Mouse (Mus musculus) E14TG2a.4 (cell line): ENCODE data around the gene Tnrc6b.
A peak's percentile ranks its signal among the peaks of the same experiment; 100 is the strongest.

ENCODE experiments used
- H3K27me3 ChIP-seq: 2 replicates; pipeline ENCODE4 v1.6.1; 2014; ENCODE audit warnings: low read length, control low read depth; ENCODE audit not compliant: insufficient read depth
- H3K36me3 ChIP-seq: 2 replicates; pipeline ENCODE4 v1.6.1; 2014; ENCODE audit warnings: low read length, control low read depth; ENCODE audit not compliant: insufficient read depth
- H3K4me1 ChIP-seq: replicated peaks from 2 replicates; pipeline ENCODE4 v1.6.1; 2014; ENCODE audit warnings: low read depth, low read length, control low read depth
- H3K4me3 ChIP-seq: replicated peaks from 2 replicates; pipeline ENCODE4 v1.5.1; 2014; ENCODE audit warnings: mild to moderate bottlenecking, low read length
- H3K9me3 ChIP-seq: 2 replicates; pipeline ENCODE4 v1.6.1; 2014; ENCODE audit warnings: low read length, control low read depth
- CTCF ChIP-seq: conservative IDR thresholded peaks from 2 replicates; pipeline ENCODE4 v1.5.1; 2014; ENCODE audit warnings: low read length
- NANOG ChIP-seq: IDR thresholded peaks from 2 replicates; pipeline ENCODE4 v1.6.1; 2014; ENCODE audit warnings: borderline replicate concordance, low read length, mixed read lengths
- POU5F1 ChIP-seq: IDR thresholded peaks from 2 replicates; pipeline ENCODE4 v1.6.1; 2014; ENCODE audit warnings: low read length, borderline replicate concordance

Tnrc6b gene

DNA sequence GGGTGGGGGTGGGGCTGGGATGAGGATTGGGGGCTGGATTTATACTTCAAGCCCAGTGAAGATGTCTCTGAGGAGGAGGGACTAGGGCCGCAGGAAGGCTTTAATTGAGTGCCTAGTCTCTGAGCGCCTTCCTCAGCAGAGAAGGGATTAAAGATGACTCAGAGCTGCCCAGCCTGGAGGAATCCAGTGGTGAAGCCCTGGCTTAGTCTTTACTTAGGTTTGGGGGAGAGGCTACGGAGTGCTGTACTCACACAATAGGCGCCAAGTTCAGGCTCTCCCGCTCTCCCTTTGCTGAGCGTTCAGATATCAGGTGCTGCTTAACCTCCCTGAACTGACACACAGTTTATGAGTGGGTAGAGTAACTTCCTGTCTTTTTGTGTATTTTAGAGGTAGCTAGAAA, 86.6 kb downstream of the Tnrc6b start:
- Histone ChIP-seq H3K4me3 (peak overlapping the region; percentile 80), H3K27me3 (no peaks in the 10 kb centered on the region), H3K9me3 (no peaks in the 10 kb centered on the region), H3K36me3 (no peaks in the 10 kb centered on the region), H3K4me1 (peaks cover 41% of the 10 kb centered on the region)
- TF ChIP-seq POU5F1 (no peak), CTCF (no peak), NANOG (no peak)

GRCm38 (mm10) chr15:80798367-80799073, 87.4 kb downstream of the Tnrc6b start:
- Histone ChIP-seq H3K4me3 (peak overlapping the region; percentile 80), H3K36me3 (no peaks in the 10 kb centered on the region), H3K4me1 (peaks cover 41% of the 10 kb centered on the region), H3K9me3 (no peaks in the 10 kb centered on the region), H3K27me3 (no peaks in the 10 kb centered on the region)
- TF ChIP-seq NANOG (no peak), CTCF (no peak), POU5F1 (no peak)

GRCm38 (mm10) chr15:80799074-80799633, 88.0 kb downstream of the Tnrc6b start:
- peak overlapping the region; percentile 80 for H3K4me3 ChIP-seq
- TF ChIP-seq POU5F1 (no peak), CTCF (no peak), NANOG (no peak)

GRCm38 (mm10) chr15:80799634-80800137, 88.6 kb downstream of the Tnrc6b start:
- H3K4me3 ChIP-seq: peak overlapping the region; percentile 80
- H3K9me3 ChIP-seq: no peaks in the 10 kb centered on the region
- no peaks in the 10 kb centered on the region for H3K27me3 ChIP-seq
- H3K36me3 ChIP-seq: no peaks in the 10 kb centered on the region
- TF ChIP-seq POU5F1 (no peak), NANOG (no peak), CTCF (no peak)
- H3K4me1 ChIP-seq: peaks cover 45% of the 10 kb centered on the region

More at GRCm38 (mm10) chr15:80799074-80799633, 88.0 kb downstream of the Tnrc6b start:
- no peaks in the 10 kb centered on the region for H3K27me3 ChIP-seq
- peaks cover 41% of the 10 kb centered on the region for H3K4me1 ChIP-seq
- H3K36me3 ChIP-seq: no peaks in the 10 kb centered on the region
- H3K9me3 ChIP-seq: no peaks in the 10 kb centered on the region

GRCm38 (mm10) chr15:80800201-80800600, 89.1 kb downstream of the Tnrc6b start:
- H3K4me3 ChIP-seq: no peak overlapping the region
- no peaks in the 10 kb centered on the region for H3K36me3 ChIP-seq
- no peaks in the 10 kb centered on the region for H3K9me3 ChIP-seq
- TF ChIP-seq NANOG (no peak), POU5F1 (no peak), CTCF (no peak)
- H3K4me1 ChIP-seq: peaks cover 48% of the 10 kb centered on the region
- H3K27me3 ChIP-seq: no peaks in the 10 kb centered on the region

GRCm38 (mm10) chr15:80800765-80801164, 89.7 kb downstream of the Tnrc6b start:
- no peak overlapping the region for H3K4me3 ChIP-seq
- no peak for TF ChIP-seq POU5F1
- no peak for TF ChIP-seq CTCF
- no peak for TF ChIP-seq NANOG
- no peaks in the 10 kb centered on the region for H3K36me3 ChIP-seq
- no peaks in the 10 kb centered on the region for H3K9me3 ChIP-seq
- H3K27me3 ChIP-seq: no peaks in the 10 kb centered on the region
- peaks cover 48% of the 10 kb centered on the region for H3K4me1 ChIP-seq

DNA sequence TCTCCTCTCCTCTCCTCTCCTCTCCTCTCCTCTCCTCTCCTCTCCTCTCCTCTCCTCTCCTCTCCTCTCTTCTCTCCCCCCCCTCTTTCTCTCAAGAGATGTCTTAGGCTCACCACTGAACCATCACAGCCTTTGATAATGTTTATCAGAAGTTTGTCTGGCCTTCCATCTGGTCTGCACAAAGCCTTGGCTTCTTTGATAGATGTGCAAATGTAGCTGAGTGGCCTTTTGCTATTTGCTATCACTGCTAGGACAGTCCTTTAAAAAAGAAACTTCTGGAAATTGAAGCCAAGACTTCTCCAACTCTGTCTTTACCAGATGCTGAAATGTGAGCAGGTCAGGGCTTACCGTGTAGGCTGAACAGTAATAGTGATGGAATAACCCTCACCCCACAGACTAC, 90.5 kb downstream of the Tnrc6b start:
- Histone ChIP-seq H3K4me1 (peaks cover 44% of the 10 kb centered on the region), H3K9me3 (no peaks in the 10 kb centered on the region), H3K36me3 (no peaks in the 10 kb centered on the region), H3K4me3 (no peak overlapping the region), H3K27me3 (no peaks in the 10 kb centered on the region)
- TF ChIP-seq CTCF (no peak), NANOG (no peak), POU5F1 (no peak)

- H3K27me3 ChIP-seq: no peaks in the 10 kb centered on the region
- H3K36me3 ChIP-seq: 0 out of 2 replicates have a peak, but pooled peaks cover 6% of the 10 kb centered on the region
- no peak for TF ChIP-seq CTCF
- TF ChIP-seq NANOG: no peak
- no peak for TF ChIP-seq POU5F1
- H3K4me3 ChIP-seq: no peak overlapping the region
- peaks cover 7% of the 10 kb centered on the region for H3K9me3 ChIP-seq
- H3K4me1 ChIP-seq: peaks cover 32% of the 10 kb centered on the region
These were observed 96.0 kb downstream of the Tnrc6b start for GRCm38 (mm10) chr15:80807162-80807561.

- TF ChIP-seq POU5F1 (no peak), CTCF (no peak), NANOG (no peak)
- H3K36me3 ChIP-seq: 0 out of 2 replicates have a peak, but pooled peaks cover 6% of the 10 kb centered on the region
These were observed 99.1 kb downstream of the Tnrc6b start for GRCm38 (mm10) chr15:80810226-80810625.

More at GRCm38 (mm10) chr15:80810226-80810625, 99.1 kb downstream of the Tnrc6b start:
- Histone ChIP-seq H3K9me3 (peaks cover 15% of the 10 kb centered on the region), H3K4me3 (no peak overlapping the region), H3K4me1 (peaks cover 41% of the 10 kb centered on the region), H3K27me3 (no peaks in the 10 kb centered on the region)
